9 mouse cellular contexts compared by ENCODE assay signal in genomic region chr1:80180128-80180527, GRCm38 (mm10). TPM values are rescaled to one million over a fixed set of nuclear protein-coding genes. Genes with fewer than 3 reads are reported as not detected.
A peak's percentile ranks its signal among the peaks of the same experiment; 100 is the strongest.
DNase-seq lines count a peak whose midpoint lies in the region; ATAC-seq and TF ChIP-seq lines count a peak whose summit lies in the region.
"Had no signal": no experiment of that assay in that cellular context is flagged by ENCODE, and none has a peak within 500 bp of the region (broad histone marks: within the 10 kb centered on the region; RNA-seq: fewer than 3 reads in every experiment).

No protein-coding gene starts in this region.

- no peak overlapping the region for H3K4me3 ChIP-seq in kidney, embryonic 14.5 days (ENCODE audit: low read length)
- no peak overlapping the region for H3K4me3 ChIP-seq in CH12.LX (replicated peaks in 1 of 3; ENCODE audit: low read depth in 2 of 3, low read length in 2 of 3, poor library complexity in 1 of 3)
- H3K4me3 ChIP-seq in MEL (ENCODE audit: control insufficient read depth in 1 of 2, insufficient read depth in 1 of 2, low read depth in 2 of 2, low read length in 2 of 2) = no peak overlapping the region
- H3K4me3 ChIP-seq: lung, embryonic 15.5 days; stomach, embryonic 15.5 days had no signal

- no peak overlapping the region for H3K9ac ChIP-seq in kidney, embryonic 14.5 days (ENCODE audit: low read depth, low read length)
- H3K9ac ChIP-seq in CH12.LX (ENCODE audit: insufficient read depth, low read depth) (no peak overlapping the region), MEL (ENCODE audit: control insufficient read depth, low read depth, low read length, poor library complexity, severe bottlenecking) (no peak overlapping the region)
- H3K9ac ChIP-seq: lung, embryonic 15.5 days; stomach, embryonic 15.5 days had no signal

- no peaks in the 10 kb centered on the region for H3K36me3 ChIP-seq in kidney, embryonic 14.5 days (ENCODE audit: control insufficient read depth, insufficient read depth, low read length)
- no peaks in the 10 kb centered on the region for H3K36me3 ChIP-seq in CH12.LX (replicated peaks in 1 of 2; ENCODE audit: control insufficient read depth in 1 of 2, insufficient read depth in 1 of 2, low read length in 1 of 2)
- no peaks in the 10 kb centered on the region for H3K36me3 ChIP-seq in MEL (ENCODE audit: control insufficient read depth in 1 of 2, insufficient read depth in 2 of 2, low read length in 2 of 2)
- H3K36me3 ChIP-seq: lung, embryonic 15.5 days; stomach, embryonic 15.5 days had no signal

- H3K9me3 ChIP-seq in kidney, embryonic 14.5 days (ENCODE audit: control insufficient read depth, low read length) = no peaks in the 10 kb centered on the region
- H3K9me3 ChIP-seq in CH12.LX (replicated peaks; ENCODE audit: low read length) = no peaks in the 10 kb centered on the region
- H3K9me3 ChIP-seq in MEL (replicated peaks; ENCODE audit: insufficient read depth, low read length) = no peaks in the 10 kb centered on the region
- H3K9me3 ChIP-seq: lung, embryonic 15.5 days; stomach, embryonic 15.5 days had no signal

- DNase-seq in kidney, postnatal 4 days = peak; percentile 7 to 29
- DNase-seq in CH12.LX (ENCODE audit: extremely low read depth) (peak; percentile 58), MEL (ENCODE audit: low read depth, low spot score) (peak; percentile 47)
- DNase-seq in testis, postnatal 14 days (ENCODE audit: low spot score) = peak; percentile 29
- no peak for DNase-seq in urinary bladder, adult 2 months (ENCODE audit: low spot score)

- dilution Hi-C loops in CH12.LX (cut with MboI; ENCODE audit: extremely low pct_ligation_motif_present, extremely low pct_unique_long_range_greater_than_20kb, low sequenced_read_pairs) = no loop called here

- H3K4me1 ChIP-seq in kidney, embryonic 14.5 days (ENCODE audit: control insufficient read depth, insufficient read depth, low read length) = no peaks in the 10 kb centered on the region
- H3K4me1 ChIP-seq in CH12.LX (ENCODE audit: control insufficient read depth in 1 of 2, insufficient read depth in 2 of 2) = peaks cover 6 to 9% of the 10 kb centered on the region in 2 experiments; a peak in 3 of 4 replicates
- no peaks in the 10 kb centered on the region for H3K4me1 ChIP-seq in MEL (ENCODE audit: control insufficient read depth in 1 of 2, insufficient read depth in 2 of 2, low read length in 2 of 2)
- H3K4me1 ChIP-seq: lung, embryonic 15.5 days; stomach, embryonic 15.5 days had no signal

- H3K27me3 ChIP-seq in kidney, embryonic 14.5 days (ENCODE audit: control insufficient read depth, insufficient read depth, low read length) = no peaks in the 10 kb centered on the region
- H3K27me3 ChIP-seq in CH12.LX (replicated peaks) (no peaks in the 10 kb centered on the region), MEL (ENCODE audit: control insufficient read depth in 1 of 2, insufficient read depth in 2 of 2, low read length in 2 of 2) (no peaks in the 10 kb centered on the region)
- H3K27me3 ChIP-seq: lung, embryonic 15.5 days; stomach, embryonic 15.5 days had no signal

- TF ChIP-seq RAD21 in CH12.LX (IDR thresholded peaks at IDR 0.05; ENCODE audit: low read depth, low read length) = peak; percentile 42
- TF ChIP-seq RAD21 in MEL (IDR thresholded peaks at IDR 0.05; ENCODE audit: low read depth, low read length) = peak; percentile 48

- in situ Hi-C loops in CH12.LX (cut with MboI; ENCODE audit: low pct_ligation_motif_present, low pct_unique_long_range_greater_than_20kb, low sequenced_read_pairs) = loop anchor here (10.0 kb wide), 1 partner anchor 235 kb away; no protein-coding TSS in a partner anchor

- TF ChIP-seq POLR2A in CH12.LX (IDR thresholded peaks at IDR 0.05; ENCODE audit: low read depth, low read length) (no peak), MEL (IDR thresholded peaks at IDR 0.05; ENCODE audit: control insufficient read depth in 1 of 2, insufficient read depth in 1 of 2, low read depth in 1 of 2, low read length in 2 of 2, poor library complexity in 1 of 2) (no peak)

- ATAC-seq in kidney, embryonic 14.5 days (ENCODE audit: low FRiP score, low TSS enrichment) = no peak
- ATAC-seq in erythroid progenitor cell, adult 5-6 weeks (replicated peaks; ENCODE audit: low FRiP score, poor library complexity, severe bottlenecking) = peak; percentile 67

- peak; percentile 22 to 54; a peak in 2 of 4 replicates for TF ChIP-seq CTCF in CH12.LX (conservative IDR thresholded peaks at IDR 0.05 in 1 of 2, IDR thresholded peaks at IDR 0.05 in 1 of 2; ENCODE audit: low read depth in 2 of 2, low read length in 2 of 2)
- peak; percentile 42 to 58 (median 57); a peak in 5 of 6 replicates for TF ChIP-seq CTCF in MEL (IDR thresholded peaks at IDR 0.05 in 2 of 3, conservative IDR thresholded peaks at IDR 0.05 in 1 of 3; ENCODE audit: control insufficient read depth in 1 of 3, insufficient read depth in 1 of 3, low read depth in 2 of 3, low read length in 3 of 3, poor library complexity in 1 of 3, severe bottlenecking in 1 of 3)

- H3K79me2 ChIP-seq in CH12.LX (replicated peaks; ENCODE audit: control insufficient read depth, extremely low read depth, insufficient read depth, poor library complexity, severe bottlenecking) (no peaks in the 10 kb centered on the region), MEL (ENCODE audit: control insufficient read depth, insufficient read depth, low read length, poor library complexity) (no peaks in the 10 kb centered on the region)

- no peak overlapping the region for H3K27ac ChIP-seq in kidney, embryonic 14.5 days (ENCODE audit: low read depth, low read length)
- H3K27ac ChIP-seq in CH12.LX (ENCODE audit: insufficient read depth, low read depth) (no peak overlapping the region), MEL (ENCODE audit: control insufficient read depth, low read depth, low read length) (no peak overlapping the region)
- H3K27ac ChIP-seq: lung, embryonic 15.5 days; stomach, embryonic 15.5 days had no signal

- TF ChIP-seq EP300 in CH12.LX (IDR thresholded peaks at IDR 0.05; ENCODE audit: low read length) (no peak), MEL (IDR thresholded peaks at IDR 0.05; ENCODE audit: low read depth in 1 of 2, low read length in 2 of 2) (no peak)

- H3K4me2 ChIP-seq in kidney, embryonic 14.5 days (replicated peaks; ENCODE audit: low read depth, low read length) = no peak overlapping the region
- no peak overlapping the region for H3K4me2 ChIP-seq in CH12.LX (ENCODE audit: insufficient read depth, low read depth, poor library complexity, severe bottlenecking)
- H3K4me2 ChIP-seq: lung, embryonic 15.5 days; stomach, embryonic 15.5 days had no signal

- 64% methylated on average over 7 of the region's 7 CpGs for WGBS in kidney, embryonic 14.5 days

TF ChIP-seq in CH12.LX, 34 proteins besides CTCF, POLR2A, EP300 and RAD21:
- TF ChIP-seq E2F4 (IDR thresholded peaks at IDR 0.05; ENCODE audit: insufficient replicate concordance, low read depth, low read length) (no peak), SMC3 (IDR thresholded peaks at IDR 0.05; ENCODE audit: low read depth, low read length) (peak; percentile 25; the same call in 1 of the 2 replicates)

TF ChIP-seq in MEL, 35 proteins besides CTCF, POLR2A, EP300 and RAD21:
- TF ChIP-seq ZC3H11A (IDR thresholded peaks at IDR 0.05; ENCODE audit: low read depth, low read length) (peak; percentile 38; the same call in 1 of the 2 replicates), USF1 (IDR thresholded peaks at IDR 0.05; ENCODE audit: low read depth, low read length) (no peak), MAZ (IDR thresholded peaks at IDR 0.05; ENCODE audit: low read depth, low read length) (no peak), CHD1 (IDR thresholded peaks at IDR 0.05; ENCODE audit: low read depth, low read length) (no peak), POLR2AphosphoS5 (IDR thresholded peaks at IDR 0.05; ENCODE audit: borderline replicate concordance, low read depth, low read length) (no peak), USF2 (IDR thresholded peaks at IDR 0.05; ENCODE audit: borderline replicate concordance in 1 of 2, insufficient read depth in 1 of 2, low read depth in 1 of 2, low read length in 2 of 2) (no peak), MAX (IDR thresholded peaks at IDR 0.05; ENCODE audit: low read length) (no peak), SMC3 (IDR thresholded peaks at IDR 0.05; ENCODE audit: low read depth, low read length) (peak; percentile 59), HCFC1 (IDR thresholded peaks at IDR 0.05; ENCODE audit: low read depth, low read length) (no peak), NELFE (IDR thresholded peaks at IDR 0.05; ENCODE audit: low read depth, low read length) (no peak), GATA1 (IDR thresholded peaks at IDR 0.05; ENCODE audit: low read depth, low read length) (no peak), SIN3A (IDR thresholded peaks at IDR 0.05; ENCODE audit: low read length) (no peak), RCOR1 (IDR thresholded peaks at IDR 0.05; ENCODE audit: low read depth, low read length) (no peak), MEF2A (IDR thresholded peaks at IDR 0.05; ENCODE audit: extremely low read depth, insufficient replicate concordance, low read depth, low read length, poor library complexity, severe bottlenecking) (no peak), E2F4 (IDR thresholded peaks at IDR 0.05; ENCODE audit: borderline replicate concordance, low read depth, low read length) (no peak), NRF1 (IDR thresholded peaks at IDR 0.05; ENCODE audit: insufficient read depth, low read depth, low read length, poor library complexity, severe bottlenecking) (no peak)

RNA-seq across cellular contexts. Expression of gene Fam124b, which starts 38.1 kb away (rescaled TPM):
- 0.84 and 1.0 TPM in 2 replicates for polyA plus RNA-seq in kidney, embryonic 14.5 days (2014; fragmentation: Nextera tagmentation; extraction: Ambion mirVana)
- total RNA-seq in CH12.LX (2012; rRNA removed) (2.5 and 3.4 TPM in 2 replicates), CH12.LX (2014; rRNA removed) (1.6 and 1.7 TPM in 2 replicates), MEL (2012; rRNA removed) (not detected in 2 replicates)
- polyA plus RNA-seq in CH12.LX (2012; ENCODE audit: insufficient read length, low read depth) (3.7 and 4.9 TPM in 2 replicates), MEL (2012; ENCODE audit: insufficient read depth in 1 of 2, insufficient read length in 2 of 2, low read depth in 1 of 2, low replicate concordance in 2 of 2, missing spikeins in 1 of 2) (not detected)
- total RNA-seq in erythroid progenitor cell, adult 5-6 weeks (2015; ENCODE audit: low replicate concordance) = not detected in 2 replicates
- total RNA-seq in erythroid progenitor cell, adult 5-6 weeks (2017; ENCODE audit: low replicate concordance) = not detected in 2 replicates
- polyA plus RNA-seq in urinary bladder, adult 2 months (2012; rRNA removed) = 0.01 and 0.06 TPM in 2 replicates
